Mouse (Mus musculus): ENCODE data around the gene Becn1. TPM values are rescaled to one million over a fixed set of nuclear protein-coding genes. Genes with fewer than 3 reads are reported as not detected.
A peak's percentile ranks its signal among the peaks of the same experiment; 100 is the strongest.

Gene Becn1
- total RNA-seq, 2 experiments from 2014 or later, result 204 to 230 TPM

- DNase-seq (ENCODE audit: extremely low spot score in 1 of 2, low spot score in 1 of 2), result no peak
Measured at GRCm38 (mm10) chr11:101275309-101275708, 26.8 kb downstream of the Becn1 start.

GRCm38 (mm10) chr11:101272446-101272845, 29.6 kb downstream of the Becn1 start:
- DNase-seq (ENCODE audit: extremely low spot score in 1 of 2, low spot score in 1 of 2), result no peak

GRCm38 (mm10) chr11:101269577-101270116, 32.4 kb downstream of the Becn1 start:
- DNase-seq (ENCODE audit: extremely low spot score in 1 of 2, low spot score in 1 of 2), result no peak

DNA sequence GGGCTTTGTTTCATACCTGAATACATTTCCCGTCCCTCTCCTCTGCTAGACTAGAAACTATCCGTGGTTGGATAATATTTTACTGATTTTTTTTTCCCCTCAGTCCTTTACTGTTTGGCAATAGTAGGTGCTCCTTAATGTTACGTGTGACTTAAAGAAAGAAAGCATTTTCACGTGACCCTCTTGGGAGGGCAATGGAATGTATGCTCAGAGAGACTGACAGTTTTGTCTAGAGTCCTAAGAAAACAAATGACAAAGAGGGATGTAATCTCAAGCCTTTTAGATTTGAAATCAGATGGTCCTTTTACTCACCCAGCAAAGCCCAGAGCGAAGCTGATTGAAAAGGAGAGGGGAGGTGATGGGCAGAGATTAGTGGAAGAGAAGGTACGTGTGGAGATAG, 36.2 kb downstream of the Becn1 start:
- no peak for DNase-seq (ENCODE audit: extremely low spot score in 1 of 2, low spot score in 1 of 2)

DNA sequence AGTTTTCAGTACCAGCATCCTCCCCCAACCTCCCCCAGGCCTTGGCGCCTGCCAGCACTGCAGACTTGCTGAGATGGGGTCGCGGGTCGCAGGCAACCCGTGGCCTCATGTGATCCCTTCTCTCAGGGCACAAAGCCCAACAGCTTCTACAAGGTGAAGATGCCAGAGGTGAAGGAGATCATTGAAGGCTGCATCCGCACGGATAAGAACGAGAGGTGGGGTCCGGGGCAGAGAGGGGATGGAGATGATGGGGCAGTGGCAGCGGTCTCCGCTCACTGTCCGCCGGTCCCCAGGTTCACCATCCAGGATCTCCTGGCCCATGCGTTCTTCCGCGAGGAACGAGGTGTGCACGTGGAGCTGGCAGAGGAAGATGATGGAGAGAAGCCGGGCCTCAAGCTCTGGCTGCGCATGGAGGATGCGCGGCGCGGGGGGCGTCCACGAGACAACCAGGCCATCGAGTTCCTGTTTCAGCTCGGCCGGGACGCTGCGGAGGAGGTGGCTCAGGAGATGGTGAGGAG, 37.1 kb downstream of the Becn1 start:
- no peak for DNase-seq (ENCODE audit: extremely low spot score in 1 of 2, low spot score in 1 of 2)

DNA sequence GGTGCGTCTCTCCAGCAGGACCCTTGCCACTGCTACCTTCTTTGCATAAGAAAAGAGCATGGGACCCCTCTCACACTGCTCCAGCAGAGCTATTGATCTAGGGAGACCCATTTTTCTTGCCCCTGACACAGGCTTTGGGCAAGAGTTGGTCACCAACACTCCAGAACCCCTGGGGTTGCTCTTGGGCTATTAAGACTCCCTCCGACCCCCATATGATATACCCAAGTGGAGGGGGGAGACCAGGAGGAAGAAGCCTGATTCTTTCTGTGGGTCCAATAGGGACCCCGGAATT, 38.2 kb downstream of the Becn1 start:
- no peak for DNase-seq (ENCODE audit: extremely low spot score in 1 of 2, low spot score in 1 of 2)

DNA sequence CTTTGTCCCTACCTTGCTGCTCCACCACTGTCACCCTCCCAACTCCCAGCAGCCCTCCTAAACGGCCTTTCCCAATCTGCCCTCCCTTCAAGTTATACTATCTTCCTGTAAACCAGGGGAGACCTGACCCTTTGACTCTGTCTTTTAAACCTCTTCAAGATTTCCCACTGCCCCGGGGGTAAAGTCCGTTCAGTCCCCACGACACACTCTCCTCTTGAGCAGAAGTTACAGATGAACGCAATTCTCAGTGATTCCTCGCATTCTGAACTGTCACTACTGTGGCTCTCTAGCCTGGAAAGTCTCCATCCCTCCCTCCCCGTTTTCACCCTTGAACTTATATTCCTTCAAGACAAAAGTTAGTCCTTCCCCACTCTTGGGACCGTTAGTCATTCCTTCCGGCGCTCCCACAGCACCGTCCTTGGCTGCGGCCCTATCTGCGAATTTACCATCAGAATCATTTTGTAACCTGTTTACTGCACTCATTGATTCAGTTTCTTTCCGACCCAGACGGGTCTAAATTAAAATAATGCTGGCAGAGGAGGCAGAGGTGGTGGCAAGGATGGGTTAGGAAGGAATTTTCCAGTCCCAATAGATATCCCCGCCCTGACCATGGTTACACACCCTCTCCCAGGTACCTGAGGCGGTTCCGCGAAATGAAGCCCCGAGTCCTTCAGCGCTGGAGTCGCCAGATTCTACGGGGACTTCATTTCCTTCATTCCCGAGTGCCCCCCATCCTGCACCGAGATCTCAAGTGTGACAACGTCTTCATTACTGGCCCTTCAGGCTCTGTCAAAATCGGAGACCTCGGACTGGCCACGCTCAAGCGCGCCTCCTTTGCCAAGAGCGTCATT, 38.7 kb downstream of the Becn1 start:
- no peak for DNase-seq (ENCODE audit: extremely low spot score in 1 of 2, low spot score in 1 of 2)

- DNase-seq (ENCODE audit: extremely low spot score in 1 of 2, low spot score in 1 of 2), result no peak
Measured at GRCm38 (mm10) chr11:101262272-101262967, 39.7 kb downstream of the Becn1 start.

GRCm38 (mm10) chr11:101260826-101261380, 41.2 kb downstream of the Becn1 start:
- DNase-seq (ENCODE audit: extremely low spot score in 1 of 2, low spot score in 1 of 2), result no peak

- no peak for DNase-seq (ENCODE audit: extremely low spot score in 1 of 2, low spot score in 1 of 2)
Measured at GRCm38 (mm10) chr11:101259948-101260825, 41.9 kb downstream of the Becn1 start, which contains the start of gene Wnk4. Gene Wnk4 (plus strand): TSS chr11:101260567.

- DNase-seq (ENCODE audit: extremely low spot score in 1 of 2, low spot score in 1 of 2), result peak; percentile 42 to 49
Measured at GRCm38 (mm10) chr11:101259261-101259712, 42.8 kb downstream of the Becn1 start.

GRCm38 (mm10) chr11:101255826-101256775, 46.0 kb downstream of the Becn1 start:
- DNase-seq (ENCODE audit: extremely low spot score in 1 of 2, low spot score in 1 of 2), result no peak

DNA sequence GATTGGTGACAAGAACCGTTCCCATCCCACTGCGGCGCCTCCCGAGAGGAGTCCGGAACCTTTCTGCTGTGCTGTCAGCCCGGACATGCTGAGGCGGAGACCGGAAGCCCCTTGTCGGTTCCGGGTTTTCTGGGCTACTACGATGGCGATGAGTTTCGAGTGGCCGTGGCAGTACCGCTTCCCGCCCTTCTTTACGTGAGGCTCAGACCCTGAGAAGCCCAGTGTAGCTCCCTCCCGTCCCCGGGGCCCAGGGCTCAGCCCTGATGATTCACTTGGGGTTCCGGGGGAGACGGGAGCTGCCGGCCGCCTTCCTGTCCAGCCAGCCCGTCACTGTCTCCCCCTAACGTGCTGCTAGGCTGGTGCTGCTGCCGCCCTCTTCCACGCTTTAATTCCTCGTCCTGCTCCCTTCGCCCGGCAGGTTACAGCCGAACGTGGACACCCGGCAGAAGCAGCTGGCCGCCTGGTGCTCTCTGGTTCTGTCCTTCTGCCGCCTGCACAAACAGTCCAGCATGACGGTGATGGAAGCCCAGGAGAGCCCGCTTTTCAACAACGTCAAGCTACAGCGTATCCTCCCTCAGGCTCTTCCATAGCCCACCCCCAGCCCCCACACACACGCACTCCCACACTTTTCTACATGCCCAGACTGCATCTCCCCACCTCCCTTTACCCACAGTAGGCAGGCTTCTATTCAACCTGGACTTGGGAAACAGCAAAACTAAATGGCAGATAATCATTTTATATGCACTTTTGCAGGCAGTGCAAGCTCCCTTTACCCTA, 48.3 kb downstream of the Becn1 start, which contains the start of gene Vps25:
TSS of gene Vps25 (plus strand) at position 95 of the 777 bp plus-strand sequence.
- DNase-seq (ENCODE audit: extremely low spot score in 1 of 2, low spot score in 1 of 2), result peak; percentile 71 to 77

GRCm38 (mm10) chr11:101252941-101253340, 49.1 kb downstream of the Becn1 start:
- no peak for DNase-seq (ENCODE audit: extremely low spot score in 1 of 2, low spot score in 1 of 2)

GRCm38 (mm10) chr11:101251031-101251430, 51.1 kb downstream of the Becn1 start:
- no peak for DNase-seq (ENCODE audit: extremely low spot score in 1 of 2, low spot score in 1 of 2)

GRCm38 (mm10) chr11:101248258-101248994, 53.7 kb downstream of the Becn1 start:
- DNase-seq (ENCODE audit: extremely low spot score in 1 of 2, low spot score in 1 of 2), result peak; percentile 41 to 75

DNA sequence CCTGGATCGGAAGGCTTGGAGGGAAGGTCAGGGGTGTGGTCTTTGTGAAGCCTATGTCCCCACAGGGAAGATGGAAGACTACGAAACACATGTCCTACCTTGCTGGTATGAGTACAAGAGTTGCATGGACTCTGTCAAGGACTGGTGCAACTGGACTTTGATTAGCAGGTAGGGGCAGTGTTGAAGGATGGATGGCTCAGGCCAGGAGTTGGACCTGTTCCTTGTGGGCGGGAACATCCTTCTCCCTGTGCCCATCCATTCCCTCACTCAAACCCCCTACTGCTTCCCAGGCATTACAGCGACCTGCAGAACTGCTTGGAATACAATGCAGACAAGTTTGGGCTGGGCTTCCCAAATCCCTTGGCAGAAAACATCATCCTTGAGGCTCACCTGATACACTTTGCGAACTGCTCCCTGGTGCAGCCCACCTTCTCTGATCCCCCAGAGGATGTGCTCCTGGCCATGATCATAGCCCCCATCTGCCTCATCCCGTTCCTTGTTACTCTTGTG, 54.5 kb downstream of the Becn1 start:
- DNase-seq (ENCODE audit: extremely low spot score in 1 of 2, low spot score in 1 of 2), result no peak

Measured in layer of hippocampus, postnatal 25 days (tissue).